Mouse (Mus musculus) adrenal gland, adult 2 months (tissue): ENCODE measurements around the gene Odf3b. TPM values are rescaled to one million over a fixed set of nuclear protein-coding genes. Genes with fewer than 3 reads are reported as not detected.

Experiments
- DNase-seq: peaks from one replicate; pipeline ENCODE4 v3.0.0; 2021
- long read RNA-seq: library from polyadenylated mRNA; stranded (forward); transcript quantifications from one replicate; pipeline ENCODE4 v2.0.0, GENCODE M21; 2021
- polyA plus RNA-seq: library from polyadenylated mRNA; depleted of rRNA; stranded (reverse); fragments of >200 nt; gene quantifications from 2 replicates; pipeline ENCODE4 v1.2.3, GENCODE M21; 2012; rRNA removed
- total RNA-seq, 2 experiments: library from RNA; stranded (reverse); gene quantifications; 2 replicates each; pipeline ENCODE4 v1.2.3; 2021

Gene Odf3b
- total RNA-seq (under 1 TPM in 1 of 2 experiments, not detected in 1; 0.52 TPM), polyA plus RNA-seq (2.0 TPM in 2 replicates)
- long read RNA-seq: 0 reads

- no peak for DNase-seq
These were observed at the start of gene Odf3b for GRCm38 (mm10) chr15:89378831-89379401. Odf3b (minus strand) TSS chr15:89379282.

- no peak for DNase-seq
These were observed 49.2 kb upstream of the Odf3b start for GRCm38 (mm10) chr15:89428136-89428790.

GRCm38 (mm10) chr15:89426716-89427115 is 47.6 kb upstream of the Odf3b start:
- no peak for DNase-seq

- DNase-seq: peak; percentile 52
These were observed 46.6 kb upstream of the Odf3b start, which contains the start of gene Cpt1b for GRCm38 (mm10) chr15:89425711-89426121. Cpt1b (minus strand) TSS chr15:89425863.

GRCm38 (mm10) chr15:89424621-89425020 is 45.5 kb upstream of the Odf3b start:
- no peak for DNase-seq

GRCm38 (mm10) chr15:89421938-89422337 is 42.9 kb upstream of the Odf3b start:
- no peak for DNase-seq

GRCm38 (mm10) chr15:89415282-89415681 is 36.2 kb upstream of the Odf3b start:
- no peak for DNase-seq

- no peak for DNase-seq
These were observed 31.0 kb upstream of the Odf3b start, which contains the start of gene Syce3 for GRCm38 (mm10) chr15:89410118-89410517. Syce3 (minus strand) TSS chr15:89410503.

- DNase-seq: no peak
These were observed 27.6 kb upstream of the Odf3b start for GRCm38 (mm10) chr15:89406691-89407090.

- DNase-seq: no peak
These were observed 25.9 kb upstream of the Odf3b start for GRCm38 (mm10) chr15:89404831-89405623.

GRCm38 (mm10) chr15:89402471-89402870 is 23.4 kb upstream of the Odf3b start:
- DNase-seq: no peak

GRCm38 (mm10) chr15:89399716-89400115 is 20.6 kb upstream of the Odf3b start:
- no peak for DNase-seq

- no peak for DNase-seq
These were observed 19.1 kb upstream of the Odf3b start for GRCm38 (mm10) chr15:89398146-89398545.

- DNase-seq: no peak
These were observed 17.8 kb upstream of the Odf3b start for GRCm38 (mm10) chr15:89396883-89397282.

GRCm38 (mm10) chr15:89390081-89390480 is 11.0 kb upstream of the Odf3b start:
- no peak for DNase-seq

GRCm38 (mm10) chr15:89387127-89387526 is 8.0 kb upstream of the Odf3b start:
- DNase-seq: no peak

- DNase-seq: no peak
These were observed 5.5 kb upstream of the Odf3b start, which contains the start of gene Klhdc7b for GRCm38 (mm10) chr15:89384617-89385016. Klhdc7b (plus strand) TSS chr15:89384917.

- no peak for DNase-seq
These were observed 347 bp upstream of the Odf3b start for GRCm38 (mm10) chr15:89379429-89379828.

- DNase-seq: no peak
These were observed 899 bp downstream of the Odf3b start for GRCm38 (mm10) chr15:89377938-89378828.

- DNase-seq: no peak
These were observed 1.7 kb downstream of the Odf3b start for GRCm38 (mm10) chr15:89377362-89377761.

GRCm38 (mm10) chr15:89376957-89377356 is 2.1 kb downstream of the Odf3b start, which contains the start of gene Tymp:
Tymp (minus strand) TSS chr15:89377039.
- no peak for DNase-seq

- DNase-seq: no peak
These were observed 3.0 kb downstream of the Odf3b start for GRCm38 (mm10) chr15:89376040-89376439.
